Mouse (Mus musculus): ENCODE results near the gene Wnt11. TPM values are rescaled to one million over a fixed set of nuclear protein-coding genes. Genes with fewer than 3 reads are reported as not detected.

Wnt11 gene
- polyA plus RNA-seq, 1 experiment, result 10.1 TPM

- no peak overlapping the region for H3K27ac ChIP-seq (ENCODE audit: insufficient read depth, low read depth, low read length)
- no peak for TF ChIP-seq CTCF (conservative IDR thresholded peaks at IDR 0.05; ENCODE audit: insufficient read depth, insufficient read length, low read depth, low read length)
- TF ChIP-seq POLR2A (IDR thresholded peaks at IDR 0.05; ENCODE audit: low read depth, low read length), result no peak
- no peak for DNase-seq
- H3K4me1 ChIP-seq (ENCODE audit: control insufficient read depth, insufficient read depth, low read length), result no peaks in the 10 kb centered on the region
- no peaks in the 10 kb centered on the region for H3K36me3 ChIP-seq (ENCODE audit: control insufficient read depth, insufficient read depth, low read length)
- WGBS, result 50% methylated on average over 6 of the region's 6 CpGs
- no peaks in the 10 kb centered on the region for H3K27me3 ChIP-seq (replicated peaks; ENCODE audit: control insufficient read depth, insufficient read depth, low read length)
- no peak overlapping the region for H3K4me3 ChIP-seq (ENCODE audit: insufficient read depth, low read depth, low read length)
These were observed 39.6 kb downstream of the Wnt11 start for GRCm38 (mm10) chr7:98874411-98874951.

GRCm38 (mm10) chr7:98875390-98875990 lies 40.6 kb downstream of the Wnt11 start:
- H3K4me1 ChIP-seq (ENCODE audit: control insufficient read depth, insufficient read depth, low read length), result no peaks in the 10 kb centered on the region
- H3K27me3 ChIP-seq (replicated peaks; ENCODE audit: control insufficient read depth, insufficient read depth, low read length), result no peaks in the 10 kb centered on the region
- no peak overlapping the region for H3K4me3 ChIP-seq (ENCODE audit: insufficient read depth, low read depth, low read length)
- no peak for TF ChIP-seq POLR2A (IDR thresholded peaks at IDR 0.05; ENCODE audit: low read depth, low read length)
- no peak for TF ChIP-seq CTCF (conservative IDR thresholded peaks at IDR 0.05; ENCODE audit: insufficient read depth, insufficient read length, low read depth, low read length)
- H3K27ac ChIP-seq (ENCODE audit: insufficient read depth, low read depth, low read length), result no peak overlapping the region
- DNase-seq, result no peak
- H3K36me3 ChIP-seq (ENCODE audit: control insufficient read depth, insufficient read depth, low read length), result no peaks in the 10 kb centered on the region
- WGBS, result 38% methylated on average over 13 of the region's 13 CpGs

- TF ChIP-seq POLR2A (IDR thresholded peaks at IDR 0.05; ENCODE audit: low read depth, low read length) (no peak), CTCF (conservative IDR thresholded peaks at IDR 0.05; ENCODE audit: insufficient read depth, insufficient read length, low read depth, low read length) (no peak)
- H3K27me3 ChIP-seq (replicated peaks; ENCODE audit: control insufficient read depth, insufficient read depth, low read length), result no peaks in the 10 kb centered on the region
- H3K36me3 ChIP-seq (ENCODE audit: control insufficient read depth, insufficient read depth, low read length), result no peaks in the 10 kb centered on the region
- no peak for DNase-seq
- no peak overlapping the region for H3K4me3 ChIP-seq (ENCODE audit: insufficient read depth, low read depth, low read length)
- no peaks in the 10 kb centered on the region for H3K4me1 ChIP-seq (ENCODE audit: control insufficient read depth, insufficient read depth, low read length)
- WGBS, result 51% methylated on average over 13 of the region's 13 CpGs
- no peak overlapping the region for H3K27ac ChIP-seq (ENCODE audit: insufficient read depth, low read depth, low read length)
These were observed 41.2 kb downstream of the Wnt11 start for GRCm38 (mm10) chr7:98876119-98876518.

- Histone ChIP-seq H3K27me3 (replicated peaks; ENCODE audit: control insufficient read depth, insufficient read depth, low read length) (no peaks in the 10 kb centered on the region), H3K36me3 (ENCODE audit: control insufficient read depth, insufficient read depth, low read length) (no peaks in the 10 kb centered on the region), H3K4me3 (ENCODE audit: insufficient read depth, low read depth, low read length) (no peak overlapping the region), H3K27ac (ENCODE audit: insufficient read depth, low read depth, low read length) (no peak overlapping the region), H3K4me1 (ENCODE audit: control insufficient read depth, insufficient read depth, low read length) (no peaks in the 10 kb centered on the region)
- WGBS, result 88% methylated on average over 2 of the region's 2 CpGs
- no peak for TF ChIP-seq POLR2A (IDR thresholded peaks at IDR 0.05; ENCODE audit: low read depth, low read length)
- no peak for TF ChIP-seq CTCF (conservative IDR thresholded peaks at IDR 0.05; ENCODE audit: insufficient read depth, insufficient read length, low read depth, low read length)
- DNase-seq, result no peak
These were observed 44.3 kb downstream of the Wnt11 start for GRCm38 (mm10) chr7:98879176-98879575.

DNA sequence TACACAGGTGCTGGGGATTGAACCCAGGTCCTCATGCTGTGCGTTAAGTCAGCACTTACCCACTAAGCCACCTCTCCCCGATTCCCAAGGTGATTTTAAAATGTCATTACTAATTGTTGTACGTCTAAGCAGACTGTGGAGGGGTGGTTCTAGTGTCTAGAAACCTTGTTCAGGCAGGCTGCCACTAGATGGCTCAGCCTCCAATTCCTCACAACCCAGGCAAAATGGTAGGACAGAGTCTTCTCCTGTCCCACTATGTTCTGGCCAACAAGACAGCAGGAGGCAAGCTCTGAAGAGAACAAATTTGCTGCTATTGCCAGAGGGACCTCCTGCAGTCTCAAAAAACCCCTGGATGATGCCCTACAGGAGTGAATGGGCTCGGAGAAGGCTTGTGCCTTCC lies 47.0 kb downstream of the Wnt11 start:
- Histone ChIP-seq H3K36me3 (ENCODE audit: control insufficient read depth, insufficient read depth, low read length) (no peaks in the 10 kb centered on the region), H3K27ac (ENCODE audit: insufficient read depth, low read depth, low read length) (no peak overlapping the region), H3K4me3 (ENCODE audit: insufficient read depth, low read depth, low read length) (no peak overlapping the region), H3K27me3 (replicated peaks; ENCODE audit: control insufficient read depth, insufficient read depth, low read length) (no peaks in the 10 kb centered on the region), H3K4me1 (ENCODE audit: control insufficient read depth, insufficient read depth, low read length) (no peaks in the 10 kb centered on the region)
- 70% methylated on average over 4 of the region's 4 CpGs for WGBS
- no peak for TF ChIP-seq POLR2A (IDR thresholded peaks at IDR 0.05; ENCODE audit: low read depth, low read length)
- peak; percentile 40; the same call in 1 of the 2 replicates for TF ChIP-seq CTCF (conservative IDR thresholded peaks at IDR 0.05; ENCODE audit: insufficient read depth, insufficient read length, low read depth, low read length)
- peak; percentile 12 for DNase-seq

GRCm38 (mm10) chr7:98887811-98888261 lies 52.9 kb downstream of the Wnt11 start:
- 40% methylated on average over 22 of the region's 22 CpGs for WGBS
- H3K27me3 ChIP-seq (replicated peaks; ENCODE audit: control insufficient read depth, insufficient read depth, low read length), result no peaks in the 10 kb centered on the region
- TF ChIP-seq POLR2A (IDR thresholded peaks at IDR 0.05; ENCODE audit: low read depth, low read length) (no peak), CTCF (conservative IDR thresholded peaks at IDR 0.05; ENCODE audit: insufficient read depth, insufficient read length, low read depth, low read length) (no peak; the same call in 1 of the 2 replicates)
- no peaks in the 10 kb centered on the region for H3K36me3 ChIP-seq (ENCODE audit: control insufficient read depth, insufficient read depth, low read length)
- no peak overlapping the region for H3K4me3 ChIP-seq (ENCODE audit: insufficient read depth, low read depth, low read length)
- no peak overlapping the region for H3K27ac ChIP-seq (ENCODE audit: insufficient read depth, low read depth, low read length)
- peak; percentile 82 for DNase-seq
- H3K4me1 ChIP-seq (ENCODE audit: control insufficient read depth, insufficient read depth, low read length), result no peaks in the 10 kb centered on the region

DNA sequence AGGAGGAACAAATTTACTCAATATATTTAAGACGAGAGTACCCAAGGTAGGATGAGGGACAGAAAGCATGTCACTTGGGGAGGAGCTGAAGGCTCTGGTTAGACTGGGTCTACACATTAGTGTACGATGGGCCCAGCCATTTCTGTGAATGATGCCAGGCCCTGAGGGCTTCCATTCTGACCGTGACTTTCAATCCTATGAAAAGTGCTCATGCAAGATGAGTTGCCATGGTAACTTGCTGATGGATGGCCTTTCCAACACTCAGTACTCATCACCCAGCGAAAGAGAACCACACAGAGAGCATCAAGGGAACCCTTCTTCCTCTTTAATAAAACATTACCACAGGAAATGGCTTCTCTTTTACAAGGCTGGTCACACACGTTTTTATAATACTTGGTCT lies 53.9 kb downstream of the Wnt11 start:
- Histone ChIP-seq H3K36me3 (ENCODE audit: control insufficient read depth, insufficient read depth, low read length) (no peaks in the 10 kb centered on the region), H3K27me3 (replicated peaks; ENCODE audit: control insufficient read depth, insufficient read depth, low read length) (no peaks in the 10 kb centered on the region), H3K4me1 (ENCODE audit: control insufficient read depth, insufficient read depth, low read length) (no peaks in the 10 kb centered on the region), H3K4me3 (ENCODE audit: insufficient read depth, low read depth, low read length) (no peak overlapping the region), H3K27ac (ENCODE audit: insufficient read depth, low read depth, low read length) (no peak overlapping the region)
- TF ChIP-seq POLR2A (IDR thresholded peaks at IDR 0.05; ENCODE audit: low read depth, low read length) (no peak), CTCF (conservative IDR thresholded peaks at IDR 0.05; ENCODE audit: insufficient read depth, insufficient read length, low read depth, low read length) (no peak)
- 70% methylated on average over 5 of the region's 5 CpGs for WGBS
- no peak for DNase-seq

Measured in kidney, adult 2 months (tissue).